Mouse (Mus musculus) neutrophil, adult 65 days (primary cell): ENCODE data around the gene Nfkb1. TPM values are rescaled to one million over a fixed set of nuclear protein-coding genes. Genes with fewer than 3 reads are reported as not detected.

ENCODE experiments used
- total RNA-seq: library from RNA; stranded (reverse); gene quantifications from 2 replicates; pipeline ENCODE4 v1.2.4, GENCODE M21; 2023

The Nfkb1 gene
- 135 and 154 TPM in 2 replicates for total RNA-seq

GRCm38 (mm10) chr3:135691191-135692131 is at the start of gene Nfkb1:
Gene Nfkb1 (minus strand): TSS chr3:135691547.

Other genes starting within 250 kb of the Nfkb1 start
- gene Manba, start 205.9 kb downstream of the Nfkb1 start, total RNA-seq: 18.3 and 33.3 TPM in 2 replicates
- gene Slc39a8, start 133.7 kb upstream of the Nfkb1 start, total RNA-seq: 1.2 and 1.9 TPM in 2 replicates